ENCODE assay signal across 18 mouse cellular contexts in the genomic region with DNA sequence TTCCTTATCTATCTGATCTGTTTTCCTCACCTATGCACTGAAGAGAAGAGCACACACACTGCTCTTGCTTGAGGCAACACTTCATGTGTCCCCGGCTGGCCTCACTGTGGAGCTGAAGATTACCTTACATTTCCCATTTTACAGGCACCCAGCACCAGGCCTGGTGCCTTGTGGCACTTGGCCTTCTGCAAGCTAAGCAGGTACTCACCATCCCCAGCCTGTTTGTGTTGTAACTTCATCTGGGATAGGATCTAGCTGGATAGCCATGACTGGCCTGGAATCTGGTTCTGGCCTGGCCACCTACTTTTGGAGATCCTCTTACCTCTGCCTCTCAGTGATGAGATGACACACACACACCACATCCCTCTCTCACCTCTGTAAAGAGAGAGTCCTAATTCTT.
"Had no signal": no experiment of that assay in that cellular context is flagged by ENCODE, and none has a peak within 500 bp of the region (broad histone marks: within the 10 kb centered on the region; RNA-seq: fewer than 3 reads in every experiment).

No protein-coding gene starts in this region.

- H3K9ac ChIP-seq: limb, embryonic 12.5 days; limb, embryonic 15.5 days; liver, embryonic 14.5 days; liver, postnatal 0 days; lung, embryonic 14.5 days; midbrain, embryonic 12.5 days; neural tube, embryonic 13.5 days had no signal

- H3K9me3 ChIP-seq: limb, embryonic 12.5 days; limb, embryonic 15.5 days; midbrain, embryonic 12.5 days; neural tube, embryonic 13.5 days had no signal

- H3K4me3 ChIP-seq: limb, embryonic 12.5 days; limb, embryonic 15.5 days; midbrain, embryonic 12.5 days; myocyte; neural tube, embryonic 13.5 days had no signal

- H3K4me2 ChIP-seq: limb, embryonic 12.5 days; limb, embryonic 15.5 days; liver, embryonic 11.5 days; lung, embryonic 14.5 days; midbrain, embryonic 12.5 days; neural tube, embryonic 13.5 days had no signal

- H3K36me3 ChIP-seq: limb, embryonic 12.5 days; limb, embryonic 15.5 days; midbrain, embryonic 12.5 days; neural tube, embryonic 13.5 days had no signal

- DNase-seq: kidney, adult 2 months; kidney, postnatal 10 days; kidney, postnatal 4 days; left cerebral cortex, postnatal 4 days; liver, postnatal 0 days; lung, embryonic 14.5 days; thymus, postnatal 36 days had no signal

- H3K27me3 ChIP-seq: limb, embryonic 12.5 days; limb, embryonic 15.5 days; midbrain, embryonic 12.5 days; neural tube, embryonic 13.5 days had no signal

- H3K27ac ChIP-seq: limb, embryonic 12.5 days; limb, embryonic 15.5 days; liver, embryonic 14.5 days; macrophage; midbrain, embryonic 12.5 days; neural tube, embryonic 13.5 days; stomach, postnatal 0 days had no signal

- ATAC-seq: liver, postnatal 0 days; lung, postnatal 0 days; midbrain, embryonic 16.5 days had no signal
